Mouse (Mus musculus): ENCODE results near the gene Gltpd2. TPM values are rescaled to one million over a fixed set of nuclear protein-coding genes. Genes with fewer than 3 reads are reported as not detected.
"Not testable (repeated sequence)": the region's sequence is repeated elsewhere in the genome, so short reads cannot be mapped to it uniquely, and the experiment has no call there.

The Gltpd2 gene
- total RNA-seq, 4 experiments from 2014 or later: not detected

DNA sequence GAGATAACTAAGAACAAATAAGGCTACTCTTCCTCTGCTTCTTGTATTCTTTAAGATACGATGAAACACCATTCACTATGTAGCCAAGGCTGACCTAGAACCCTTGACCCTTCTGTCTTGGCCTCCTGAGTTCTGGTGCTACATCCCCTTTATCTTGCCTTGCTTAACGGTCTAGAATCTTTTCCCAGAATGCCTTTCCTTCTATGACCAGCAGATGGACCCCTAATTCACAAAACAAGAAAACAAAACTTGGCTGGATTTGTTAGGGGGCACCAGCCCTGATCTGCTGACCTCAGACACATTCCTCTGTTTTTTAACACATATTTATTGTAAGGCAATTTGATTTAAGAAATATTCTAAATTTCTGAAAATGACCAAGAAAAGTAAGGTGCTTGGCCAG is 2.6 kb upstream of the Gltpd2 start:
- DNase-seq (ENCODE audit: low spot score in 2 of 2): no peak

DNA sequence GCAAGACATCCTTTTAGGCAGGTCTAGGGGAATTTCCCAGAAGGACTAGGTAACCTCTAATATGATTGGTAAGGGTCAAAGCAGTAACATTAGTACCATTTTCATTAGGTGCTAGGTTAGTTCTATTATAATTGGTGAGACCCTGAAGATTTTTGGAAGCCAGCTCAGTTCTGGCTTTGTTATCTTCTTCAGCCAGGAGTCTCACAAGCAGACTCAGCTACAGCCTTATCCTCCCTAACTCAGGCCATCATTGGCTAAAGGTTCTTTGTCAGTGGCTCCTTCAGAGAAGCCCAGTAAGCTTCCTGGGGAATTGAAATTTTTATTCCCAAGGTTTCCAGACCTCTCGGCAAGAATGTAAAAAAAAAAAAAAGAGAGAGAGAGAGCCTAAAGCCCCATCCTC is 560 bp upstream of the Gltpd2 start:
- no peak for DNase-seq (ENCODE audit: low spot score in 2 of 2)

DNA sequence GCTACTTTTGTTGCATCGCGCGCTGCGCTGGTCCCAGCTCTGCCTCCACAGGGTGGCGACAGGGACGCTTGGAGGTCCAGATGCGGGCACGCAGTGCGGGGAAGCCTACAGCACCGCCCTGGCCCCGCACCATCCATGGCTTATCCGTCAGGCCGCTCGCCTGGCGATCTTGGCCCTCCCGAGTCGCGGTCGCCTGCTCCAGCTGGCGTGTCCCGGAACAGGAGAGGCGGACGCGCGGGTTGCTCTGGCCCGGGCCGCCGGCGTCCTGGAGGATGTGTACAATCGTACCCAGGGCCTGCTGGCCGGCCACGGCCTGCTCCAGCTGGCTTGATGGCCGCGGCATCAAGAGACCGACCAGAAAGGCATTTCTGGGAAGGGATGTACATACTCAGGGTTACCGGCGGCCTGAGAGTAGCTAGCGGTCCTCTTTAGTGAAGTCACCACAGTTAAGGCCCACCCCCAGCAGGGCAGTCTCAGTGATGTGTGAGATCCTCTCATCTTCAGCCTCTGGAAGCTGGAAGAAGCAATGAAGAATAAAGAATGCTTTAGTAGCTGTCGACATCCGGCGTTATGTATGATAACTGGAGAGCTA is 1.3 kb downstream of the Gltpd2 start:
- no peak for DNase-seq (ENCODE audit: low spot score in 2 of 2)

DNA sequence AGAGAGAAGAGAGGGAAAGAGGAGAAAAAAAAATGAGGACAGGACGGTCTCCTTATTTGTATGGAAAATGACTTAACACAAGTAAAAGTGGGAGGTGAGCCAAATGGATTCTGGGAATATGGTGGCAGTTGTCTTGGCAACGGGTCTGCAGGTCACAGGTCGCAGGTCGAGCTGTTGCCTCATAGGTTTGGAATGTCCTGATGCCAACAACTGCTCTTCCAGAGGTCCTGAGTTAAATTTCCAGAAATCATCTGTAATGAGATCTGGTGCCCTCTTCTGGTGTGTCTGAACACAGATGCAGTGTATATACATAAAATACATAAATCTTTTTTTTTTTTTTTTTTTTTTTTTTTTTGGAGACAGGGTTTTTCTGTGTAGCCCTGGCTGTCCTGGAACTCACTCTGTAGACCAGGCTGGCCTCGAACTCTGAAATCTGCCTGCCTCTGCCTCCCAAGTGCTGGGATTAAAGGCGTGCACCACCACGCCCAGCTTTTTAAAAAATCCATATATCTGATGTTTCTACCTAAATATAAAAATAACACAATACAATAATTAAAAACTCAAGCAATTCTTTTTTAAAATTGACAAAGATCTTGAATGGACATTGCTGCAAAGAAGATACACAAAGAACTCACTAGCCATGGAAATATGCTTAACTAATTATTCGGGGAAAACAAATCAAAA is 4.5 kb downstream of the Gltpd2 start:
- DNase-seq (ENCODE audit: low spot score in 2 of 2): not testable (repeated sequence)

DNA sequence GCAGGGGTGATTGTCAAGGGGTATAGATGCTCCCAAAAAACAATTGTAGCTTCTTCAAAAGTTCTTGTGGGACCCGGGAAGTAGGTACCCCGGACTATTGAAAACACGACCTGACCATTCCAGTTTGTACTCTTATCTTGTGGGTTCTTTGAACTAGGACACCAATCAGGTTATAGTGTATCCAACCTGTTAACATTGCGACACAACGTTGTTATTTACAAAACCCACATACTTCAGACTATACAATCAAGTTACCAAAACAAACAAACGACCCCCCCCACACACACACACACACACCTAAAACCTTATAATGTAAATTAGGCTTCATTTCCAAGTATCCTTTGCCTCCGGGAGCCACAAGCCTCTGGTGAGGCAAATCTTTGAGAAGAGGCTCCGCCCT is 5.8 kb downstream of the Gltpd2 start:
- no peak for DNase-seq (ENCODE audit: low spot score in 2 of 2)

DNA sequence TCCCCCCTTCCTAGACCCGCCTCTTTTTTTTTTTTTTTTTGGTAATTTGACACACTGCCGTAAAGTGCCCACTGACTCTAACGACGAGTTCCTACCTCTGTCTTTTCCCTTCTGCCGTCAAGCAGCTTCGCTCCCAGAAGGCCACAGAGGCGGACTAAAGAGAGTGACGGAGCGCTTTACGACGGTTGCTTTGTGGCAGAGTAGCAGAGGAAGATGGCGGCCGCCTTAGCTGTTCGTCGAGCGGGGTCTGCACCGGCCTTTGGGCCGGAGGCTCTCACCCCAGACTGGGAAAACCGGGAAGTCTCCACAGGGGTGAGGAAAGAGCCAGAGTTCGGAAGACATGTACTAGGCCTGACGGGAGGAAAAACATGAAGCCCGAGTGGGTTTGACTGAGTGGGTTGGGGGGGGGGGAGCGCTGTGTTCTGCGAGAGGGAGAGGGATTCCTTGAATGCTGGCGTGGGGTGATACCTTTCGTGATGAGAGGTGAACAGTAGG is 6.2 kb downstream of the Gltpd2 start, which contains the start of gene Psmb6:
Gene Psmb6, plus strand, starts transcription at position 184 of the 495 bp plus-strand sequence.
- peak; percentile 84 to 87 for DNase-seq (ENCODE audit: low spot score in 2 of 2)

DNA sequence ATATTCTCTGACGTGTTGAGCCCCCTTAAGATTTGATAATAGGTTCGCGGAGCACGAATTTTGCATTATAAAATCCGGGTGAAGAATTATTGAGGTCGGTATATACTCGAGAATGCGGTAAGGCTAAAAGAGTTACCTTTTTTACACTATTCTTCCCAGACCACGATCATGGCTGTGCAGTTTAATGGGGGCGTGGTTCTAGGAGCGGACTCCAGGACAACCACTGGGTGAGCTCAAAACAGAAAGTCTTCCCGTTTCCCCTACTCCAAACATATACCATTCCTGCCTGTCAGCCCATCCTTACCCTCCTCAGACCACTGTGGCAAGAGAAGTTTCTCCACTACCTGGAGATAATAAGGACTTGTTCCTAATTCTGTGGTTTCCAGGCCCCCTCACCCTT is 6.7 kb downstream of the Gltpd2 start:
- no peak for DNase-seq (ENCODE audit: low spot score in 2 of 2)

DNA sequence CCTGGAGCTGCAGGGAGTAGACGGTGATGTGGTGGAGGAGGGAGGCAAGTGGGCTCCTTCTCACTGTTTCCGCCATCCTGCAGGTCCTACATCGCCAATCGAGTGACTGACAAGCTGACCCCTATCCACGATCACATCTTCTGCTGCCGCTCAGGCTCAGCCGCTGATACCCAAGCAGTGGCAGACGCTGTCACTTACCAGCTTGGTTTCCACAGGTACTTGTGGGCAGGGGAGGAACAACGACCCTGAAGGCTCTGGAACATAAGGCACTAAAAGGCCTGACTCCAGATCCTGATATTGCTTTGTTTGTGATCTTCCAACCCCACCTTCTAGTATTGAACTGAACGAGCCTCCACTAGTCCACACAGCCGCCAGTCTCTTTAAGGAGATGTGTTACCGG is 7.2 kb downstream of the Gltpd2 start:
- no peak for DNase-seq (ENCODE audit: low spot score in 2 of 2)

DNA sequence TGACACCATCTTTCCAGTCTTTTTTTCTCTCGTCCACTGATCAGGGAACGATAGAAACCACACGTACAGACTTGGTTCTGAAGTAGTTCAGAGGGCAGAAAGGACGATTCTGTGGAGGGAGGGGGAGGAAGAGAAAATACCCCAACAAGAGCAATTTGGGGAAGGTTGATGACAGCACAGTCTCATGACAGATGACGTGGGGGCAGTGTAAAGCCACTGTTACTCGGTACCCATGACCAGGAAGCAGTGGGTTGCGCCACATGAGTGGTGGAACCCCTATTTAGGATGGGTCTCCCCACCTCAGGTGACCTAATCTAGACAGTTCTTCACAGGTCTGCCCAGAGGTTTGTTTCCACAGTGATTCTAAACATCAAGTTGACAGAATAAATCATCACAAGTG is 9.6 kb downstream of the Gltpd2 start:
- DNase-seq (ENCODE audit: low spot score in 2 of 2): no peak

DNA sequence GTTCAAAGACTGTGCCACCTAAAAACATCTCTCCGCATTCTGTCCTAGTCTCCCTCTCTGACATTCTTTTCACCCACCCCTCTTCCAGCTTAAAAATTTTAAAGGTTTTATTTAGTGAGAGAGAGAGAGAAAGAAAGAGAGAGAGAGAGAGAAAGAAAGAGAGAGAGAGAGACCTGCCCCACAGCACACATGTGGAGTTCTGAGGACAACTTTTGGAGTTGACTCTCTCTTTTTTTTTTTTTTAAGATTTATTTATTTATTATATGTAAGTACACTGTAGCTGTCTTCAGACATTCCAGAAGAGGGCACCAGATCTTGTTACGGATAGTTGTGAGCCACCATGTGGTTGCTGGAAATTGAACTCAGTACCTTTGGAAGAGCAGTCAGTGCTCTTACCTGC is 12.1 kb downstream of the Gltpd2 start:
- DNase-seq (ENCODE audit: low spot score in 2 of 2): not testable (repeated sequence)

DNA sequence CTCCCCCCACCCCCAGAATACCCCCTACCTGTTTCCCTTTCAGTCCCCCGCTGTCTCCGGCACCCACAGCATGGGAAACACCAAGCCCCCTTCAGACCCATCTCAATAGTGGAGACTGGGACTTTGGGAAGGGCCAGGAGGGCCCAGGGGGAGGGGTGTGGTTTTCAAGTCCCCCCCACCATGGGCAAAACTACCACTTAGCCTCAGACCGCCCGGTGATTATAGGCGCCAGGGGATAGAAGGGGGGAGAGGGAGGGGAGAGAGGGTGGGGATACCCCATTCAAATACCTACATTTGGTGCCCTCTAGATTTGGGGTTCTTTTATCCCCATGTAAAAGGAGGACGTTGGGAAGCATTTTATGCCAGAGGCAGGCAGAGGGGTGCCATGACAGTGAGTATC is 13.8 kb downstream of the Gltpd2 start, which contains the start of gene Gm40193:
Gene Gm40193, minus strand, starts transcription at position 101 of the 400 bp plus-strand sequence.
- no peak for DNase-seq (ENCODE audit: low spot score in 2 of 2)

DNA sequence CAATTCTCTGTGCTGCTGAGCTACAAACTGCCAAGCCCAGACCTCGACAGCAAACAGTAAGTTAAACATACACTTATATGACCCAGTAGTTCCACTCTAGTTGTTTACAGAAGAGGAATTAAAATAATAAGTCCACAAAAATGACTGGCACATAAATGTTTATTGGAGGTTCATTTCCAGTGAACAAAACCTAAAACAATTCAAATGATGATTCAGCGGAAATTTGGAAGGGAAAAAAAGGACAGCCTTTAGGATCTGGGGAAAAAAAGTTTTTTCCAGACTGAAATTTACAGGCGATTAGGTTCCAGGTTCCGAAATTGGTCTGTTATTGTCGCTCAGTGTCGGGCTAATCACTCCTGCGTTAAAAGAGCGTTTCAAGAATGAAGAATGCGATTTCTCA is 20.4 kb downstream of the Gltpd2 start:
- DNase-seq (ENCODE audit: low spot score in 2 of 2): no peak

DNA sequence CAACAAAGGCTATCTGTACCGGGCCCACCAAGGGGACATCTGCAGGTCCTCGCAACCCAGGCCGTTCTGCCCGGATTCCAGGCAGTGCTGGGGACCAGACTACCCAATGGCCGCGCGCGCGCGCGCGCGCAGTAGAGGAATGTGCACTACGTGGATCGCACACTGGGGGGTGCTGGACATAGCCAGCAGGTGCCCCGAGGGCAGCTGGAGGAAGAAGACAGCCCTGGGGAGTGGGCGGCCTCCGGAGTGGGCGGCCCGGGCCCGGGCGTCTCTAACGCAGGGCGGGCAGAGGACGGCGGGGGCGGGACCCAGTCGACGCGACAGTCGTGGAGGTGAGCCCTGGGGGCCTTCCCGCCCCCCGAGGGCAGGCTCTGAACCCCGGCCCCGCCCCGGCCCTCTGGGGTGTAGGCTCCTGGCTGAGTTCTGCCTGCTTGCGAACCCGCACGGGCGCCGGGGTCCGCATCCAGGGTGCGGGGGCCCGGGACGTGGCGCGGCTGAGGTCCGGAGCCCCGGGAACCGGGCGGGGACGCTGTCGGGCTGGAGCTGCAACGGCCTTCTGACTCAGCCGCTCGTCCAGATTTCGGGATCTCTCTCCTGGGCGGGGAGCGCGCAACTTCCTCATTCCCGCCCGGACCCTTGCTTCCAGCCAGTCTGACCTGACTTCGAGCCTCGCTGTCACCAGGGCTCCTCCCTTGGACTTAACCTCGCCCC is 21.0 kb downstream of the Gltpd2 start, which contains the start of gene Pld2:
Gene Pld2, plus strand, starts transcription at position 188 of the 711 bp plus-strand sequence.
- DNase-seq (ENCODE audit: low spot score in 2 of 2): peak; percentile 76 to 78

DNA sequence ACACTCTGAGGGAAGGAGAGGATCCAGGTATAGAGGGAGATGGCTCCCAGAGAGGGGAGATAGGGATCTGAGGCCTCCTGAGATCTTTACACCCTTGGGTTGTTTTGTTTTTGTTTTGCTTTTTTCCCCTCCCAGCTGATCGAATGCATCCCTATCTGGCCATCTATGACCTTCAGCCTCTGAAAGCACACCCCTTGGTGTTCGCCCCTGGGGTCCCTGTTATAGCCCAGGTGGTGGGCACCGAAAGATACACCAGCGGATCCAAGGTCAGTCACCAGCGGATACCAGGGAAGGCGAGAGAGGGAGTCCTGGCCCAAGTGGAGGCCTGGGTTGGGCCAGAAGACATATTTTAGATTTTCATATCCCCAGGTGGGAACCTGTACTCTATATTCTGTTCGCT is 21.9 kb downstream of the Gltpd2 start:
- no peak for DNase-seq (ENCODE audit: low spot score in 2 of 2)

DNA sequence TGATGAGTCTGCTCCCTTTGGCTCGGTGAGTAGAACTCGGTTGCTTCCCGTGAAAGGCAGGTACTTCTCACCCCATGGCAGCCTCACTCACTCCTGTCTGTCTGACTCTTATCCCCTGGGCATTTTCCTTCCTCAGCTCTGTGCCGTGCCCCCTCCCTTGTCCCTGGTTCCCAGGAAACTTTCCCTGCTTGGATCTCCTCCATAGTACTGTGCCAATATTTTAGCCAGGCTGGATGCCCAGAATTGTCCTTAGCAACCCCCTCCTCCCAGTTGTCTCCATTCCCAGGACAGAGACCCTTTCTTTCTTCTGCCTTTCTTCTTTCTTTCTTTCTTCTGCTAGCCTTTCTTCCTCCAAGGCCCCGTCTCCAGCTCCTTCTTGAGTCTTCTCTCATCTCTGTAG is 22.4 kb downstream of the Gltpd2 start:
- no peak for DNase-seq (ENCODE audit: low spot score in 2 of 2)

DNA sequence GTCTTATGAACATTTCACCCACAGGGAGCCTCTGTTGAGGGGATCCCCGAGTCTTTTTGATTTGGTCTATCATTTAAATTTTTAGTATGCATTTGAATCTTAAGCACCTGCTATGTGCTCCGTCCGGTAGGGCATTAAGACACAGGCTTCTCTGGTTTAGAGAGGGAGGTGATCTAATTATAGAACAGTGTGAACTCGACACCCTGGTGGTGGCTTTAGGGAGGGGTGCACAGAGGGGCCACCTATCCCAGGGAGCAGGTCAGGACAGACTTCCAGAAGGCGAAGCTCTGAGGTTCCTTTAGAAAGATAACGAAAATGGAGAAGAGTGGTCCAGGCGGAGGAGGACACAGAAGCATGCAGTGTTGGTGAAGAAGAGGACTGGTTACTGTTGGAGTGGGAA is 25.5 kb downstream of the Gltpd2 start:
- peak; percentile 33 to 42 for DNase-seq (ENCODE audit: low spot score in 2 of 2)

DNA sequence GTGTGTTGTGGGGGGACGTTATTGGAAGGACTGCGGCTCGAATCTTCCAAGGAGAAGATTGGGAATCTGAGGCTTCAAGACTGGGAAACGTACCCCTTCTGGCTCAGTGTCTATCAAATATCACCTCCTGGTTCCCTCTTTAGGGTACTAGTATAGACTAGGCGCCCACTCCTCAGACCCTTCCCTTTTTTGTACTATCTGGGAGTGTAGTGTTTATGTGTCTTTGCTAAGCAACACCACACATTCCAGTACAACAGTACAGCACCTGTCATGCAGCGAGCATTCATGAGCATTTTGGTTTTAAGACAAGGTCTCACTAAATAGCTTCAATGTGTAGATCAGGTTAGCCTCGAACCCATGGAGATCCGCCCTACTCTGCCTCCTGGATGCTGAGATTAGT is 32.5 kb downstream of the Gltpd2 start:
- no peak for DNase-seq (ENCODE audit: low spot score in 2 of 2)

DNA sequence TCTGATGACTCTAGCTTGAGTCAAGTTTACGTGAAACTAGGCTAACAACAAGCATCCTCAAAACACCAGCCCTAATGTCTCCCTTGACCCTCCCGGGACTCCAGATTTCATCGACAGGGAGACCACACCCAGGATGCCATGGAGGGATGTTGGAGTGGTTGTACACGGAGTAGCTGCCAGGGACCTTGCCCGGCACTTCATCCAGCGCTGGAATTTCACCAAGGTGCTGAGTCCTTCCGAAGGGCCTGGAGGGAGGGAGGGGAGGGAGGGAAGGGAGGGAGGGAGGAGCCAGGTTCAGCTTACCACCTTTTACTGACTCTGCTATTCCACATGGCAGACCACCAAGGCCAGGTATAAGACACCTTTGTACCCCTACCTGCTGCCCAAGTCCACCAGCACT is 34.9 kb downstream of the Gltpd2 start:
- DNase-seq (ENCODE audit: low spot score in 2 of 2): no peak

DNA sequence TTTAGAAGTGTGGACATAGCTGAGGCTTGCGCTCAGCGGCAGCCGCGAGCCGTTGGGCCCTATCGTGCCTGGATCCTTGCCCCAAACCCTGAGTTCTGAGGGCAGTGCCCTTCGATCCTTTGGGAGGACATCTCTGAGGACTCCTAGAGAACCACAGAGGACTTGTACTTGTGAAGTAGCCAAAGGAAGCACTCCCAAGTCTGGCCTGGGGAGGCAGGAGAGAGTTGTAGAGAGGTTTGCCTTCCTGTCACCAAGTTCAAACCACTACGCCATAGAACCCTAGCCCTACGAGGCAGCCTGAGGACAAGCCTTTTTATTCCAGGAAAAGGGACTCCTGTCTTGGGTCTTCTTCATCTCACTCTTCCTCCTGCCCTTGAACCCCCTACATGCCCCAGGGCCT is 38.5 kb downstream of the Gltpd2 start:
- no peak for DNase-seq (ENCODE audit: low spot score in 2 of 2)

DNA sequence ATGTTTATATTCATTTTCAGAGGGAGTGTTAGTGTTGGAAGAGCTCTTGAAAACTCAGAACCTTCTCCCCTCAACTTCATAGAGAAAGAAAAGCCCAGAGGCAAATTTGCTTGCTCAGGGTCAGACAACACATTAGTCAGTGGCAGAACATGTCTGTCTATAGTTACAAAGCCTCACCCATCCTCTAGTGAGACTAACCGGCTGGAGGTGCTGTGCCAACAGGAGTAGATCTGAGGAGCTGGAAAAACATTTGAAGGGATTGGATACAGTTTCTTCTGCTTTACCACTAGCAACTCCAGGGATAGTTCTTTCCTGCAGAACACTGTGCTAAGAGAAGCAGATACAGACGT is 42.9 kb downstream of the Gltpd2 start:
- DNase-seq (ENCODE audit: low spot score in 2 of 2): no peak

DNA sequence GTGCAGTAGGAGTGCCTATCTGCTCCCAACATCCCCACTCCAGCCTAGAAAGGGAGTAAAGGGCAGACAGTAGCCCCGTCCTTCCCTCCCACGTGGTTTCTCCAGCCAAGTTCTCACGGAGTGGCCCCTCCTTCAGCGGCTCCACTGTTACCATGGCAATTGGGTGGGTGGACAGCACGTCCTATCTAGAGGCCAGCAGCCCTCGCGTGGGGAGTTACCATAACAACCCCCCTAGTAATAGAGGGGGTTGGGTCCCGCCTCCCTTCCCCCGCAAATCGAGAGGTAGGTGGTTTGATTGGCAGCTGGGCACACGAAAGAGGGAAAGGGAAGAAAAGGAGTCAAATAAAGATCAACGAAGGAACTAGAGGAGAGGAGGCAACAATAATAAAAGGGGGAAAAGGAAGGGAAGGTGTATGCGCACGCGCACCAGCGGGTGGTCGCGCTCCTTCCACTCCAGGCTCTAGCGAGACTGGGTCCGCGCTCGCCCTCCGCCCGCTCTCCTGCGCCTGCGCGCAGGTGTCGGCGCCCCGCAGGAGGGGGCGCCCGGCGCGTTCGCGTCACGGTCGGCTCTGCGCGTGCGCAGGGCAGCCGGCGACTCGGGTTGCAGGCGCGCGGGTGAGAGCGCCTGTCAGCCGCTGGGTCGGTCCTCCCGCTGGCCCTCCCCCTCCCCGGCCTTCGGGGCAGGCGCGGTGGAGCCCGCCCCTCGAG is 43.4 kb downstream of the Gltpd2 start, which contains the start of gene Mink1:
Gene Mink1, plus strand, starts transcription at position 595 of the 708 bp plus-strand sequence.
- peak; percentile 80 to 84 for DNase-seq (ENCODE audit: low spot score in 2 of 2)

DNA sequence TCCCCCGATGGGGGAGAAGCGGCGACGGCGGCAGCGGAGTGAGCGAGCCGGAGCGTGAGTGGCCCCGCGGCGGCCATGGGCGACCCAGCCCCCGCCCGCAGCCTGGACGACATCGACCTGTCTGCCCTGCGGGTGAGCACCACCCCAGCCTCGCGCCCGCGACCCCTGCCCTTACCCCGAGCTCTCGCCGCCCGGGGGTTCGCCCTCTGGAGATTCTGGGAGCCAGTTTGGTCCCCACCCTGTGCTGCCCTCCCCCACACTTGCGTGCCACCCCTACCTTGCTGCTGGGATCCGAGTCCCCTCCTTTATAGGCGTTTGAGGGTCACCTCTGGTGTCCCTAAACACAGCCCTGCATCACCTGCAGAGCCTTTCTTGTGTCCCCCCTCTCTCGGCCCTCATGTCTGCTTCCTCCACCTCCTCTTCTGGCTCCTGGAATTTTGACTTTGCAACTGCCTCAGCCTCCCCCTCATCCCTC is 44.0 kb downstream of the Gltpd2 start:
- DNase-seq (ENCODE audit: low spot score in 2 of 2): no peak

Measured in gastrocnemius, adult 8-10 months (tissue).